Mouse (Mus musculus) erythroblast, embryonic 14.5 days (primary cell): ENCODE data around the gene Tdg. TPM values are rescaled to one million over a fixed set of nuclear protein-coding genes. Genes with fewer than 3 reads are reported as not detected.

Experiments
- H3K27me3 ChIP-seq: 2 replicates; pipeline ENCODE4 v1.6.1; 2012; ENCODE audit warnings: inconsistent platforms; ENCODE audit not compliant: control insufficient read depth
- H3K36me3 ChIP-seq: 2 replicates; pipeline ENCODE4 v1.6.1; 2012; ENCODE audit warnings: mild to moderate bottlenecking, inconsistent platforms; ENCODE audit not compliant: control insufficient read depth
- H3K4me1 ChIP-seq: 2 replicates; pipeline ENCODE4 v1.6.1; 2012; ENCODE audit warnings: inconsistent platforms; ENCODE audit not compliant: control insufficient read depth
- H3K4me3 ChIP-seq: replicated peaks from 2 replicates; pipeline ENCODE3; 2012; ENCODE audit warnings: moderate library complexity, mild to moderate bottlenecking, inconsistent platforms
- H3K9me3 ChIP-seq: 2 replicates; pipeline ENCODE4 v1.6.1; 2012; ENCODE audit warnings: low read length, inconsistent platforms, mixed read lengths; ENCODE audit not compliant: control insufficient read depth
- GATA1 ChIP-seq: IDR thresholded peaks from 2 replicates; pipeline ENCODE4 v1.6.1; 2012; ENCODE audit warnings: low read length, inconsistent platforms, mixed read lengths
- TAL1 ChIP-seq: IDR thresholded peaks from 3 replicates; pipeline ENCODE4 v1.6.1; 2012; ENCODE audit warnings: low read length, inconsistent platforms, mixed read lengths
- polyA plus RNA-seq: library from polyadenylated mRNA; stranded (reverse); fragments of >175 nt; gene quantifications from 2 replicates; pipeline ENCODE4 v1.2.3, GENCODE M21; 2012

The Tdg gene
- polyA plus RNA-seq, 1 experiment: 0.24 TPM

DNA sequence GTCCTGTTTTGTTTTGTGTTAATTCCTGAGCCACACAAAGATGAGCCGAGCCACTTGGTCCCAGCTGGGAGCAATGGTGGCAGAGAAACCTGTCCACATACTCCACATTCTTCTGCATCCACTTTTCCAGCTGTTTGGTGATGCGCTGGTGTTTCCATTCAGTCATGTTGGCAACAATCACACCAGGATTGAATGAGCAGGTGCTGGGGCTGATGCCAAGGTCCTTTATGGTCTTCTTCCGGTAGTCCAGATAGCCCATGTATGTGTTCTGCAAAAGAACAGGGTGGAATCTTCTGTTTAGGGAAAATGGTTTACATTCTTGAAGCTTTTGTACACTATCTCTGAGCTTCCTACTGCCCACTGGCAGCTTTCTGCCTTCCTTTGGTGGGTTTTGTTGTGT lies 25.0 kb downstream of the Tdg start:
- Histone ChIP-seq H3K27me3 (no peaks in the 10 kb centered on the region), H3K4me3 (no peak overlapping the region), H3K36me3 (peaks cover 18% of the 10 kb centered on the region), H3K4me1 (no peaks in the 10 kb centered on the region), H3K9me3 (no peaks in the 10 kb centered on the region)
- TF ChIP-seq TAL1: no peak

DNA sequence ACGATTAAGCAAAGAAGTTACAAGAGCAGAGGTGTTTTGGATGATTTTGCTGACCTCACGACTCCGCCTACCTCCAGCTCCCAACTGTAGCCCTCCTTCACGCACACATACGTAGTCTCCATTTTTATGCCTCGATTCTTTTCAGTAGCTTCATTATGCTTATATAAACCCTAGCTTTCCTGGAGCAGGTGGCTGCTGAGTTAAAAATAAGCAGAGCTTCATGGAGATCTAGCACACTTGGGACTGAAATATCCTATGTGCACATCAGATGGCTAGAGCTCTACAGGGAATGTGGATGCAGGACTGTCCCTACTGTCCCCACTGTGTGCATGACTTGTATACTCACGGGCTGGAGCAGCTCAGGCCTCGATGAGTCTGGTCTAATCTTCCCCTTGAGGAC lies 32.2 kb downstream of the Tdg start:
- TF ChIP-seq TAL1 (no peak), GATA1 (no peak)
- H3K27me3 ChIP-seq: no peaks in the 10 kb centered on the region
- no peaks in the 10 kb centered on the region for H3K36me3 ChIP-seq
- peaks cover 3% of the 10 kb centered on the region for H3K4me1 ChIP-seq
- no peaks in the 10 kb centered on the region for H3K9me3 ChIP-seq
- H3K4me3 ChIP-seq: no peak overlapping the region

DNA sequence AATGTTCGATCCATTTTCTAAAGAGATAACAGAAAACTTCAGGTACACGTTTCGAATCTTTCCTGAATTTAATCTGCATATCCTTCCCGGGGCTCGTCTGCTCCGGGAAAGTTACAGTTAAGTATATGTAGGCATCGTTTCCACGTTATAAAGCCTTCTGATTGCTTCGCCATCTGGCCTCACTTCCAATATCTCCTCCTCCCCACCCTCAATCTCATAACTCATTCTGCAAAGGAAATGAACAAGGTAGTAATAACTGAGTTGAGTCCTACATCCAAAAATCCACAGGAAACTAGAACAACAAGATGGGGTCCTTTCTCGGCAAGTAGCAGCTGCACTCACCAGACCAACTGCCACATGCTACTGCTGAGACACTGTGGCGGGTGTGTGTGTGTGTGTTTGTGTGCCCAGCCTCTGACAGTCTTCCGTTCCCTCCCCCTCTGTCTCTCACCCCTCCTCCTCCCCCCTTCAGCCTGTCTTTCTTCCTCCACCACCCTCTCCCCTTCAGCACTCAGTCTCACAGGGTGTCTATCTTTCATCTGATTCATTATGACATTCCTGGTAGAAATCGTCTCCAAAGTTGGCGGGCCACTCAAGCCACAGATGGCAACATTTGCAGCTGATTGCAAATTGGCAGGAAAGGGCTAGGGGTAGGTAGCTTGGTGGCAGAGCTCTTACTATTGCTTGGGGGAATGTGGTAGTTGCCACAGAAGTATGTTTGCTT lies 32.8 kb downstream of the Tdg start:
- Histone ChIP-seq H3K4me1 (peaks cover 3% of the 10 kb centered on the region), H3K36me3 (no peaks in the 10 kb centered on the region), H3K4me3 (no peak overlapping the region), H3K27me3 (no peaks in the 10 kb centered on the region), H3K9me3 (no peaks in the 10 kb centered on the region)
- no peak for TF ChIP-seq GATA1
- TF ChIP-seq TAL1: no peak

DNA sequence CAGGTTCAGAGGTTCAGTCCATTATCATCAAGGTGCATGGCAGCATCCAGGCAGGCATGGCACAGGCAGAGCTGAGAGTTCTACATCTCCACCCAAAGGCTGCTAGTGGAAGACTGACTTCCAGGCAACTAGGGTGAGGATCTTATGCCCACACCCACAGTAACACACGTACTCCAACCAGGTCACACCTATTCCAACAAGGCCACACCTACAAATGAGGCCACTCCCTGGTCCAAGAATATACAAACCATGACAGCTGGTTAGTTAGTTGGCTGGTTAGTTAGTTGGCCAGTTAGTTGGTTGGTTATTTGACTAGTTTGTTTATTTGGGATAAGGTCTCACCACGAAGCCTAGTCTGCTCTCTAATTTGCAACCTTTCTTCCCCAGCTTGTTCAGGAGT lies 33.7 kb downstream of the Tdg start:
- no peaks in the 10 kb centered on the region for H3K27me3 ChIP-seq

DNA sequence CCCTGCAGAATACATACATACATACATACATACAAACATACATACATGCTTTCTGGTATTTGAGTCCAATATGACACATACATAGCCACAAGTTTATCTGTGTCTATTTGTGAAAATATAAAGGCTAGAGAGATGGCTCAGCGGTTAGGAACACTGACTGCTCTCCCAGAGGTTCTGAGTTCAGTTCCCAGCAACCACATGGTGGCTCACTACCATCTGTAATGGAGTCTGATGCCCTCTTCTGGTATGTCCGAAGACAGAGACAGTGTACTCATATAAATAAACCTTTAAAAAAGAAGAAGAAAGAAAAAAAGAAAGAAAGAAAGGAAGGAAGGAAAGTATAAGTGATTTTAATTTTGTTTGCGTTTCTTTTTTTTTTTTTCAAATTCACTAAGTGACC lies 36.3 kb downstream of the Tdg start:
- no peaks in the 10 kb centered on the region for H3K36me3 ChIP-seq
- peaks cover 3% of the 10 kb centered on the region for H3K4me1 ChIP-seq
- H3K27me3 ChIP-seq: 0 out of 2 replicates have a peak, but pooled peaks cover 3% of the 10 kb centered on the region
- no peak overlapping the region for H3K4me3 ChIP-seq
- no peak for TF ChIP-seq TAL1
- no peak for TF ChIP-seq GATA1
- no peaks in the 10 kb centered on the region for H3K9me3 ChIP-seq

More for the DNA sequence above, 33.7 kb downstream of the Tdg start:
- Histone ChIP-seq H3K4me3 (no peak overlapping the region), H3K9me3 (no peaks in the 10 kb centered on the region), H3K4me1 (peaks cover 3% of the 10 kb centered on the region), H3K36me3 (no peaks in the 10 kb centered on the region)
- TF ChIP-seq TAL1 (no peak), GATA1 (no peak)

DNA sequence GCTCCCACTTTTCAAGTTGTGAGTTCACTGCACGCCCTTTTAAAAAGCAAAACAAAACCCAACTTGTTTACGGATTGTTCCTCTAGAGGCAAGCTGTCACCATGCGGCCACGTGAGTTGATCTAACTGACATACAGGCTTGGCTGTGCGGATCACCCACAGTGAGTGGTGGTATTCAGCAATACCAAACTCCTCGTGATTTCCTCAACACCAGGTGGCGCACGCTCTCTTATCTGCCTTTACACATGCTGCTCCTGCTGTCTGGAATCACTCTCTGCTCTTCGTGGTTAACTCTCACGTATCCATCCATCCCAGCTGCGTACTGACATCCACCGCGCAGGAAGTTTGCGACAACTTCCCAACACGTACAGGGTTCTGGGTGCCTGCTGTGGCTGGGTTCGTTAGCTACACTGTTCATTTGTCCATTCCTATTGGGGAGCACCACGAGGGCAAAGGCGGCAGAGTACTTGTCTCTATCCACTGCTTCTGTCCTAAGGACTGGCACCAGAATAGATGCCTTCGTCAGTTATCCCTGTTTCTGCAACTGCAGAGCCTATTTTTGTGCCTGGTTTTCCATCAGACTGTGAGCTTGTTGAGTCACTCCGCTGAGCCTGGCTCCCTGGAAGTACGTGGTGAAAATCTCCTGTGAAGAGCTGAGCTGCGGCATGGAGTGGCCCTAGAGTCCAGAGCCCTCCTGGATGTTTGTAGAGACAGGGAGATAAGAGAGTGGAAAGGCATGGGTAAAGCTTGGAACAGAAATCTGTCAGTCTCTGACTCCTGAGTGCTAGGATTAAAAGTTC lies 37.0 kb downstream of the Tdg start:
- Histone ChIP-seq H3K36me3 (no peaks in the 10 kb centered on the region), H3K27me3 (0 out of 2 replicates have a peak, but pooled peaks cover 3% of the 10 kb centered on the region), H3K4me1 (peaks cover 3% of the 10 kb centered on the region), H3K9me3 (no peaks in the 10 kb centered on the region), H3K4me3 (no peak overlapping the region)
- TF ChIP-seq TAL1 (no peak), GATA1 (no peak)

DNA sequence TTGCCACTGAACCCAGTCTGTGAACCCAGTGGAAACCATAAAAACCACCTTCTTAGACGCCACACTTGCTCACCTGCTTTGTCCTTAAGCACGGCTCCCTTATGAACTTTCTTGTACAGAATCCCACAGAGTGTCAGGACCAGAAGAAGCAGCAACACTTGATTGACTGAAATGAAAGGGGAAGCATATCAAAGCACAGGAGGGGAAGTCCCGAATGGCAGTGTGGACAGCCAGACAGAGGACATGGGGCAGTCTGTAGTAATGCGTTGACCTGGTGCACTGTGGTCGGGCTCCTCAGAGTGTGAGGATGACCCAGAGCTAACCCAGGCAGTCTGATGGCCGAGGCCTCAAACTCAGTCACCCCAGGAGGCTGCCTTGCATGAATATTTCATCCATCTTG lies 40.6 kb downstream of the Tdg start:
- 0 out of 2 replicates have a peak, but pooled peaks cover 3% of the 10 kb centered on the region for H3K27me3 ChIP-seq
- TF ChIP-seq GATA1 (no peak), TAL1 (no peak)
- no peaks in the 10 kb centered on the region for H3K36me3 ChIP-seq
- no peaks in the 10 kb centered on the region for H3K9me3 ChIP-seq
- H3K4me1 ChIP-seq: peaks cover 3% of the 10 kb centered on the region
- no peak overlapping the region for H3K4me3 ChIP-seq

DNA sequence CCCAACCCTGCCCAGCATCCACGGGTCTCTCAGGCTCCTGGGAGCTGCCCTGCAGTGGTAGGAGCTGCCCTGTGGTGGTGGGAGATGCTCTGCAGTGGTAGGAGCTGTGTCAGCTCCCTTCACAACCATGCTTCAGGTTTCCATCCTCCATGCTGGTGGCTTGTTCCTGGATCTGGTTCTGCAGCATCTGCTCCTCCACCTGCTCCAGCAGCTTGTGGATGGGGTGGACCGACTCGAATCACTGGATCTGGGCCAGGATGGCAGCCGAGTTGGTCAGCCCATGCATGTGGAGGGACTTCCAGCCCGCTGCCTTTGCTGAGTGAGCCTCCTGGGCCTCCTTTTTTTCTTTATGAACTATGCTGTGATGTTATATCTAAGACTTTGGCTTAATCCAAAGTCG lies 47.3 kb downstream of the Tdg start:
- Histone ChIP-seq H3K4me1 (no peaks in the 10 kb centered on the region), H3K27me3 (peaks cover 3% of the 10 kb centered on the region; the same call in 1 of the 2 replicates), H3K36me3 (no peaks in the 10 kb centered on the region), H3K4me3 (no peak overlapping the region), H3K9me3 (no peaks in the 10 kb centered on the region)
- no peak for TF ChIP-seq TAL1

DNA sequence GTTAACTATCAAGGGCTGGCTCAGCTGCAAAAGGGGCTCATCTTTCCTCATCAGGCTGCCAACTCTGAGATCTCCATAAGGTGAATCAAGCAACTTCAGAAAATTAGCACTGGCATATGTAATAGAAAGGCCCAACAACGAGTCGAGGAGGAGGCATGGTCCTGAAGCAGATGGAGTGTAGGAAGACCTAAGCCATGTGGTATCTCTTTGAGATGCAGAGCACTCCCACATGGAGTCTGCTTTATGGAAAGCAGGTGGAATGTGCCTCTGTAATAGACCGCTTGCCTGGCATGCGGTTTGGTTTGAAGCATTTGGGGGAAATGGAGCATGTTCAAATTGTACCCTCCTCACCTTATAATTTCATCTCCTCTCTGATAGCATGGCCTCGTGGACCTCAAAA lies 51.1 kb downstream of the Tdg start:
- Histone ChIP-seq H3K36me3 (no peaks in the 10 kb centered on the region), H3K4me1 (peaks cover 11% of the 10 kb centered on the region), H3K4me3 (no peak overlapping the region), H3K27me3 (peaks cover 3% of the 10 kb centered on the region; the same call in 1 of the 2 replicates), H3K9me3 (no peaks in the 10 kb centered on the region)
- no peak for TF ChIP-seq TAL1
- no peak for TF ChIP-seq GATA1
